Mouse (Mus musculus) layer of hippocampus, postnatal 36 days (tissue): ENCODE data around the gene Ero1l. TPM values are rescaled to one million over a fixed set of nuclear protein-coding genes. Genes with fewer than 3 reads are reported as not detected.

Experiments used
- DNase-seq, 2 experiments: peaks; one replicate each; pipeline ENCODE4 v3.0.0; 2022
- total RNA-seq, 2 experiments: library from RNA; stranded (reverse); gene quantifications; 2 replicates each; pipeline ENCODE4 v1.2.3; 2021

The Ero1l gene
- total RNA-seq: 10 to 100 TPM; 34.1 to 34.9 TPM

GRCm38 (mm10) chr14:45318426-45319236, at the start of gene Ero1l:
Gene Ero1l (minus strand): TSS chr14:45318771.
- DNase-seq: peak; percentile 86

GRCm38 (mm10) chr14:45365196-45365587, 46.6 kb upstream of the Ero1l start:
- no peak for DNase-seq

- peak in 1 of 2 experiments; percentile 18 for DNase-seq
Measured at GRCm38 (mm10) chr14:45364211-45365195, 45.9 kb upstream of the Ero1l start.

- peak; percentile 94 to 95 for DNase-seq
Measured at GRCm38 (mm10) chr14:45350931-45351859, 32.6 kb upstream of the Ero1l start, which contains the start of gene Styx. Gene Styx (plus strand): TSS chr14:45351093.

GRCm38 (mm10) chr14:45329589-45330181, 11.1 kb upstream of the Ero1l start, which contains the start of gene Psmc6:
Gene Psmc6 (plus strand): TSS chr14:45329788.
- peak; percentile 86 for DNase-seq

- no peak for DNase-seq
Measured at GRCm38 (mm10) chr14:45329018-45329588, 10.5 kb upstream of the Ero1l start.

GRCm38 (mm10) chr14:45328072-45328713, 9.6 kb upstream of the Ero1l start:
- DNase-seq: no peak

- no peak for DNase-seq
Measured at GRCm38 (mm10) chr14:45325471-45325870, 6.9 kb upstream of the Ero1l start.

GRCm38 (mm10) chr14:45323320-45323719, 4.7 kb upstream of the Ero1l start:
- DNase-seq: no peak

GRCm38 (mm10) chr14:45322450-45322849, 3.9 kb upstream of the Ero1l start:
- no peak for DNase-seq

GRCm38 (mm10) chr14:45321622-45322021, 3.1 kb upstream of the Ero1l start:
- no peak for DNase-seq

- no peak for DNase-seq
Measured at GRCm38 (mm10) chr14:45321067-45321466, 2.5 kb upstream of the Ero1l start.

- no peak for DNase-seq
Measured at GRCm38 (mm10) chr14:45320111-45320510, 1.5 kb upstream of the Ero1l start.

- DNase-seq: no peak
Measured at GRCm38 (mm10) chr14:45319237-45319610, 653 bp upstream of the Ero1l start.

GRCm38 (mm10) chr14:45317921-45318411, 605 bp downstream of the Ero1l start:
- DNase-seq: no peak

- DNase-seq: no peak
Measured at GRCm38 (mm10) chr14:45316927-45317326, 1.6 kb downstream of the Ero1l start.

- no peak for DNase-seq
Measured at GRCm38 (mm10) chr14:45310101-45310500, 8.5 kb downstream of the Ero1l start.

- no peak for DNase-seq
Measured at GRCm38 (mm10) chr14:45309646-45310045, 8.9 kb downstream of the Ero1l start.

- no peak for DNase-seq
Measured at GRCm38 (mm10) chr14:45307630-45308328, 10.8 kb downstream of the Ero1l start.

- DNase-seq: no peak
Measured at GRCm38 (mm10) chr14:45305852-45306251, 12.7 kb downstream of the Ero1l start.
